Mouse (Mus musculus): Measurements from ENCODE around the gene Amot.

DNA sequence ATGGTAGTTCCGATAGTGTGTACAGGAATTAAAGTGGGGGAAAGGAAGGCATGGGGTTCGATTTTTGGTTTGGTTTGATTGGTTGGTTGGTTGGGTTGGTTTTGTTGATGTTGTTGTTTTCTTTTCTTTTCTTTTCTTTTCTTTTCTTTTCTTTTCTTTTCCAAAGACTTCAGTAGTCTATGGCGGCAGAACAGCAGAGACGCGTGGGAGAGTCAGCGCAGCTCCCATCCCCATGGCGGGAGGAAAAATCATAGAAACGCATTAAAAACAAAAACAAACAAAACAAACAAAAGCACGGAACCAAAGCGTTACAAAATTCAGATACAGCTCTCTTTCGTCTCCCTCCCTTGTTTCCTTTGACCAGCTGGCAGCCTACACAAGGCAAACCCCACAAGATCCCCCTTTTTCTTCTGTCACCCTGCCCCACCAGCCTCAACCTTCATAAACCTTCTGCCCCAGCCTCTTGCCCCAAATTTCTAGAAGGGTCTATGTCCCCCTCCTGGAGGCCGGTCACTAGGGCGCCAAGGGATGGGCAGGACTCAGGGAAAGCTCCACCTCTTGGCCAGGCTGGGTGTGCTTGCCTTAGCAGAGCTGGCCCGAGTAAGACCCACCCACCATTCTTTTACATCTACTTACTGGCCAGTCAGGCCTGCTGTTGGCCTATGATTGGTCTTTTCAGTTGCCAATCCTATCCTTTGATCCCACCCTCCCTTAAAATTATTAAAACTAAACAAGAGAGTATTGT, 648 bp upstream of the Amot start:
- TF ChIP-seq POLR2A (IDR thresholded peaks at IDR 0.05; ENCODE audit: control insufficient read depth, low read depth, low read length): 0 out of 2 replicates have a peak, but pooled peaks have one; percentile 17
- no peak for TF ChIP-seq CTCF (IDR thresholded peaks at IDR 0.05; ENCODE audit: control insufficient read depth, insufficient read depth, insufficient replicate concordance, low read depth, low read length)
